Mouse (Mus musculus) megakaryocyte, embryonic 14.5 days (primary cell): ENCODE results near the gene Psen1.

Experiments used
- FLI1 ChIP-seq: IDR thresholded peaks from 2 replicates; pipeline ENCODE4 v1.6.1; 2012; ENCODE audit warnings: low read length, inconsistent platforms, mixed read lengths
- GATA1 ChIP-seq: IDR thresholded peaks from 3 replicates; pipeline ENCODE4 v1.6.1; 2012; ENCODE audit warnings: mixed read lengths, low read length, inconsistent platforms, borderline replicate concordance

DNA sequence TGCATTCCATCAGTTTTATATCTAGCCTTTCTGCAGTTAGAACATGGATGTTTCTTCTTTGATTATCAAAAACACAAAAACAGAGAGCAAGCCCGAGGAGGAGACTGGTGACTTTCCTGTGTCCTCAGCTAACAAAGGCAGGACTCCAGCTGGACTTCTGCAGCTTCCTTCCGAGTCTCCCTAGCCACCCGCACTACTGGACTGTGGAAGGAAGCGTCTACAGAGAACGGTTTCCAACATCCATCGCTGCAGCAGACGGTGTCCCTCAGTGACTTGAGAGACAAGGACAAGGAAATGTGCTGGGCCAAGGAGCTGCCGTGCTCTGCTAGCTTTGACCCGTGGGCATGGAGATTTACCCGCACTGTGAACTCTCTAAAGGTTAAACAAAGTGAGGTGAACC is 46.1 kb downstream of the Psen1 start:
- TF ChIP-seq GATA1 (no peak), FLI1 (no peak)
